Mouse (Mus musculus): Measurements from ENCODE around the gene Tchh.
"Not testable (repeated sequence)": the region's sequence is repeated elsewhere in the genome, so short reads cannot be mapped to it uniquely, and the experiment has no call there.

The Tchh gene

DNA sequence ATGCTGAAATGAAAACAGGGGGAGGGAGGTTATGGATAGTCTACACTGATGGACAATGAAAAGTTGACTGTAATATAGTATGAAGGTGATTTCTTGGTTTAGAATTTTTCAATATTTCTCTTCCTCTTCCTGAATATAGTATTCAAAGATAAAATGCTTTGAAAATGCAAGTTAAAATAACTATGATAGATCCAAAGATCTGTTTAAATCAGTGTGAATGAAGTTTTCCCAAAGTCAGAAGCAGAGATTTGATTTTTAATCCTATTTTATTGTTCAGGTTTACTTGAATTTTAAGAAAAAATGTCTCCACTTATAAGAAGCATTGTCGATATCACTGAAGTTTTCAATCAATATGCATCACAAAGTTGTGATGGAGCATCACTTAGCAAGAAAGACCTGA lies at the start of gene Tchh:
TSS of gene Tchh (plus strand) at position 301 of the 400 bp plus-strand sequence.
- DNase-seq (ENCODE audit: extremely low spot score, low read depth, low spot score), result no peak

- no peak for DNase-seq (ENCODE audit: extremely low spot score, low read depth, low spot score)
These were observed 48.8 kb upstream of the Tchh start, which contains the start of gene Rptn for GRCm38 (mm10) chr3:93393366-93393765. Gene Rptn, plus strand, starts transcription at chr3:93393699.

GRCm38 (mm10) chr3:93403936-93404335 lies 38.2 kb upstream of the Tchh start:
- DNase-seq (ENCODE audit: extremely low spot score, low read depth, low spot score), result no peak

- DNase-seq (ENCODE audit: extremely low spot score, low read depth, low spot score), result no peak
These were observed 35.1 kb upstream of the Tchh start for GRCm38 (mm10) chr3:93406992-93407391.

GRCm38 (mm10) chr3:93411905-93412304 lies 30.2 kb upstream of the Tchh start:
- DNase-seq (ENCODE audit: extremely low spot score, low read depth, low spot score), result no peak

DNA sequence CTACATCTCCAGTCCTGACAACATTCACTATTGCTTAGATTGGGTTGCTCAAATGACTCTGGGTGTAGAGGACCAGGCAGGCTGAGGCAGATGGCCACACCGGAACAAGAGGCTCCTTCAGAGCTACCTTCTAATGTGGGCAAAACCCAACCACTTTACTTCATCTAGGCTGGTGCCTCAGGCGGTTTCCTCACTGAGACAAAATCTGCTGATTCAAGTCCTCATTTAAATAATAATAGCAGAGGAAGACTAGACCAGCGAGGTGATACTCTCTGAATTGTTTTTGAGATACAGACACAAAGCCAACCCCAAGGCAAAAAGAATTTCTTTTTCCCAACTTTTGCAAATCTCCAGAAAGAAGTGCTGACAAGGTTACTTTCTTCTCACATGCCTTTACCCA lies 10.5 kb upstream of the Tchh start:
- DNase-seq (ENCODE audit: extremely low spot score, low read depth, low spot score), result no peak

- no peak for DNase-seq (ENCODE audit: extremely low spot score, low read depth, low spot score)
These were observed 1.5 kb downstream of the Tchh start for GRCm38 (mm10) chr3:93443501-93444101.

GRCm38 (mm10) chr3:93444343-93445164 lies 2.4 kb downstream of the Tchh start:
- no peak for DNase-seq (ENCODE audit: extremely low spot score, low read depth, low spot score)

DNA sequence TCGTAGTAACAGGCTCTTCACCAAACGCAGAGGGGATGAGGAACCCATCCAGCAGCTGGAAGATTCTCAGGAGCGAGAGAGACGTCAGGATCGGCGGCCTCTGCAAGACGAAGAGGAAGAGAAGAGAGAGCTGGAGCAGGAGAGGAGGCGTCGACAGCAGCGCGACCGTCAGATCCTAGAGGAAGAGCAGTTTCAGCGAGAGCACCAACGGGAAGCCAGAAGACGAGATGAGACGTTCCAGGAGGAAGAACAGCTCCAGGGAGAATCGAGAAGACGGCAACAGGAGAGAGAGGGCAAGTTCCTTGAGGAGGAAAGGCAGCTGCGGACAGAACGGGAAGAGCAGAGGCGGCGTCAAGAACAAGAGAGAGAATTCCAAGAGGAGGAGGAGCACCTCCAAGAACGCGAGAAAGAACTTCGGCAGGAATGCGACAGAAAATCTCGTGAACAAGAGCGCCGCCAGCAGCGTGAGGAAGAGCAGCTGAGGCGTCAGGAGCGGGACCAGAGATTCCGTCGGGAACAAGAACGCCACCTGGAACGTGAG lies 3.1 kb downstream of the Tchh start:
- DNase-seq (ENCODE audit: extremely low spot score, low read depth, low spot score), result no peak

GRCm38 (mm10) chr3:93446128-93446755 lies 4.1 kb downstream of the Tchh start:
- no peak for DNase-seq (ENCODE audit: extremely low spot score, low read depth, low spot score)

DNA sequence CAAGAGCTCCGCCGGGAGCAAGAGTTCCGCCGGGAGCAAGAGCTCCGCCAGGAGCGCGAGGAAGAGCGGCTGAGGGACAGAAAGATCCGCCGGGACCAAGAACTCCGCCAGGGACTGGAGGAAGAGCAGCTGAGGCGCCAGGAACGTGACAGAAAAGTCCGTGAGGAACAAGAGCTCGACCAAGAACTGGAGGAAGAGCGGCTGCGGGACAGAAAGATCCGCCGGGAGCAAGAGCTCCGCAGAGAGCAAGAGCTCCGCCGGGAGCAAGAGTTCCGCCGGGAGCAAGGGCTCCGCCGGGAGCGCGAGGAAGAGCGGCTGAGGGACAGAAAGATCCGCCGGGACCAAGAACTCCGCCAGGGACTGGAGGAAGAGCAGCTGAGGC lies 4.6 kb downstream of the Tchh start:
- DNase-seq (ENCODE audit: extremely low spot score, low read depth, low spot score), result not testable (repeated sequence)

DNA sequence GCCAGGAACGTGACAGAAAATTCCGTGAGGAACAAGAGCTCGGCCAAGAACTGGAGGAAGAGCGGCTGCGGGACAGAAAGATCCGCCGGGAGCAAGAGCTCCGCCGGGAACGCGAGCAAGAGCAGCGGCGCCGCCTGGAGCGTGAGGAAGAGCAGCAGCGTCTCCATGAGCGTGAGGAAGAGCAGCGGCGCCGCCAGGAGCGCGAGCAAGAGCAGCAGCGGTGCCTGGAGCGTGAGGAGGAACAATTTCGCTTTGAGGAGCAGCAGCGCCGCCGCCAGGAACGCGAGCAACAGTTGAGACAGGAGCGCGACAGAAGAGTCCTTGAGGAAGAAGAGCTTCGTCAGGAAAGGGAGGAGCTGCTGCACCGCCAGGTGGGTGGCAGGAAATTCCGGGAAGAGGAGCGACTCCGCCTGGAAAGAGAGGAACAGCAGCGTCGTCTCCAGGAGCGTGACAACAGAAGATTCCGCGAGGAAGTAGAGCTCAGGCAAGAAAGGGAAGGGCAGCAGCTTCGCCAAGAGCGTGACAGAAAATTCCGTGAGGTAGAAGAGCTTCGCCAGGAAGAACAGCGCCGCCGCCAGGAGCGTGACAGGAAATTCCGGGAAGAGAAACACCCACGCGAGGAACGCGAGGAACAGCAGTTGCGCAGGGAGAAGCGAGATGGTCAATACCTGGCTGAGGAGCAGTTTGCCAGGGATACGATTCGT lies 5.2 kb downstream of the Tchh start:
- DNase-seq (ENCODE audit: extremely low spot score, low read depth, low spot score), result no peak

GRCm38 (mm10) chr3:93466556-93466955 lies 24.4 kb downstream of the Tchh start:
- DNase-seq (ENCODE audit: extremely low spot score, low read depth, low spot score), result no peak

- DNase-seq (ENCODE audit: extremely low spot score, low read depth, low spot score), result no peak
These were observed 25.0 kb downstream of the Tchh start for GRCm38 (mm10) chr3:93467130-93467529.

DNA sequence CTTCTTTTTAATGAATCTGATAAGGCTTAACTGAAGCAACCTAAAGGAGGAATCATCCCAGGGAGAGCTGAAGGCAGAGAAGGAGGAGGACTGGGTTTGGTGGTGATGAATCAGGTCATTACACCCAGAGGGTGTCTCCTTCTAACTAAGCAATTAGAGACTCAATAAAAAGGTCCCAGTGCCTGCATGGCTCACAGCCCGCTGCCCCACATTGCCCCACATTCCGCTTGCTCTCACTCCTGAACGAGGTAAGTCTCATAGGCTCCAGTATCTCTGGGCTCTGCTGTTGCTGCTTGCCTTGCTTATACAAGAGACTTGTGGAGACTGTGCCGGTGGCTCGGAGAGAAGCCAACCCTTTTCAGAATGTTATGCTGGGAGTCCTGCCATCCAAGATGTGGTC lies 26.4 kb downstream of the Tchh start, which contains the start of gene Tchhl1:
TSS of gene Tchhl1 (plus strand) at position 194 of the 400 bp plus-strand sequence.
- no peak for DNase-seq (ENCODE audit: extremely low spot score, low read depth, low spot score)

DNA sequence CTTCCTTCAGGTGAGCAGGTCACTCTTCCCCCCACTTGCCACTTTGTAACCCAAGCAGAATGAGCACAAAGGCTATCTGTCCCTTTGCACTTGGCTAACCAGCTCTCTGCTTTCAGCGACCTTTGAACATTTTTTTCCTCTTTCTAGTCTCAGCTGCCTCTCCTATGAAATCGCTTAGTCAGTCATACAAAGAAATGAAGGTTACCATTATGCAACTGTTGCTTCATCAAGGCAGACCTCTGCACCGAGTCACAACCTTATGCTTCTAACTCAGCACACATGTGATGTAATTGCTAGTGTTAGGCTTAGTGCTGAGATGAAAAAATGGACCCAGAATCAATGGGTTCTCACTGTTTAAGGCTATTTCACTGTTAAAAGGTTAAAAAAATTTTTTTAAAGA lies 27.5 kb downstream of the Tchh start:
- no peak for DNase-seq (ENCODE audit: extremely low spot score, low read depth, low spot score)

DNA sequence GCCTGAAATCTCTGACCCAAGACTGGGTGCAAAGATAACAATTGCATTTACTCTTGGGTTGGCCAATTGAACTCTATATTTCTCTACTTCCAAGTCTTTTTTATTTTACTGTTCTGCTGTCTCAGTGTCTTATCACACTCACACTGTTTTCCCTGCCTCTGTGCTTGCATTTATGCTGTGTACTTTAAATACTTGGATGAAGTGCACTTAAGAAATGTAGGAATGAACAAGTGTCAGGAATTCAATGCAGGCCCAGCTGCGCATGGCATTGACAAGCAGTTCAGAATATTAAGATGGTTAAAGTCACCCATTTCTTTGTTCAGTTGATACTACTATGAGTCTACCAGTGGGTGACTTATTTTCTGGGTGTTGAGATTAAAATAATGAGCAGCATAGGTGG lies 37.9 kb downstream of the Tchh start:
- DNase-seq (ENCODE audit: extremely low spot score, low read depth, low spot score), result no peak

GRCm38 (mm10) chr3:93481982-93482616 lies 40.0 kb downstream of the Tchh start:
- DNase-seq (ENCODE audit: extremely low spot score, low read depth, low spot score), result no peak

GRCm38 (mm10) chr3:93485611-93486010 lies 43.5 kb downstream of the Tchh start:
- DNase-seq (ENCODE audit: extremely low spot score, low read depth, low spot score), result no peak

DNA sequence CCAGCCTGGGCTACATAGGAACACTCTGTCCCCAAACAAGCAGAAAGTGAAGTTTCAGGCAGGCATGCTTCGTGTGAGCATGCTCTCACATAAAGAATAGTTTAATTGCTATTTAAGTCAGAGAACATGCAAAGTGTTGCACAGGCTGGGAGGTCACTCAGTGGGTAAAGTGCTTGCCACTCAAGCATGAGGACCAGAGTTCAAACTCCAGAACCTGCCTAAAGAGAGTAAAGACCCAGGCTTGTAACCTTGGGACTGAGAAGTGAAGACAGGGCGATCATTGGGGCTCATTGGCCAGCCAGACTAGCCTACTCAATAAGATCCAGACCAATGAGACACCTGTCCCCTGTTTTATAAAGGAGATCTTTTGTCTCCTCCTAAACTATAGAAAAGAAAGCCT lies 46.4 kb downstream of the Tchh start:
- no peak for DNase-seq (ENCODE audit: extremely low spot score, low read depth, low spot score)

DNA sequence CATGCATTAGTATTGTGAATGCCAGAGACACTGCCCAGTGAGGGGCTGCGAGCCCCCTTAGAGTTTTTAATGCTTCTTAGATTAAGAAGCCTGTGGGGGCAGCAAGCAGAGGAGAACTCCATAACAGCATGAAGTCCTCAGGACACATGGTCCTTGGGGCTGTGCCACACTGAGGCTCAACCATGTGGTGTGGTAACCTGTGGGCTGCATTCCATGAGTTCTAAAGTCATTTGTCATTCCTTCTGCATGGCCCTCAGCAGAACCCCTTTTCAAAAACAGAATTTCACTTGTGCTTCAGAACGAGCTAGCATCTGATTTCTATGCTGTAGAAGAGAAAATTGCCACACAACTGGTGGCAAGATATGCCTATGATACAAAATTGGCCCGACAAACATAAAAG lies 50.0 kb downstream of the Tchh start:
- no peak for DNase-seq (ENCODE audit: extremely low spot score, low read depth, low spot score)

Data from hindlimb bud, embryonic 11.5 days (tissue).